Mouse (Mus musculus): ENCODE data around the gene Rbfox3. TPM values are rescaled to one million over a fixed set of nuclear protein-coding genes. Genes with fewer than 3 reads are reported as not detected.

The Rbfox3 gene
- total and polyA plus RNA-seq, 3 experiments = 0.16 TPM; not detected in 2

DNA sequence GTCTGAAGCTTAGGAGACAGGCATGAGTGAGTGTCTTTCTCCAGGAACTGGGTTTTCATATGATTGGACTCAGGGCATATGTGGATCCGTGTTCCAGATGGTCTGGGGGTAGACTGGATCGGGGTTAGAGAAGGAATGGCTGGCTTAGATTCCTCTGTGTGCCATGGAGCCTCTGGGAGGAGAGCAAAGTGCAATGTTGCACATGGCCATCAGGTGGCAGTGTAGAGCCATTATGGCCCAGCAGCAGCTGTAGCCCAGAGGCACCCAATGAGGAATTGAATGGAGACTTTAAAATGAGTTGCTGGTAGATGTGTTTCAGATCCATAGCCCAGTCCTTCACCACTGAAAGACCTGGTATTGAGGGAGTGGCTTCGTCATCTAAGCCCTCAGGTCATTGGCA is 465.6 kb downstream of the Rbfox3 start:
- no peak for TF ChIP-seq GATA1 (IDR thresholded peaks at IDR 0.05; ENCODE audit: borderline replicate concordance, low read length)
- TF ChIP-seq CTCF (IDR thresholded peaks at IDR 0.05; ENCODE audit: low read depth, low read length) = peak; percentile 93
- H3K9me3 ChIP-seq (replicated peaks) = peaks cover 8% of the 10 kb centered on the region
- H3K27me3 ChIP-seq (ENCODE audit: insufficient read depth, low read length) = peaks cover 4% of the 10 kb centered on the region; the same call in 1 of the 2 replicates
- no peaks in the 10 kb centered on the region for H3K36me3 ChIP-seq (replicated peaks)
- peak; percentile 57 for DNase-seq (ENCODE audit: low spot score)
- no peak; the same call in 1 of the 2 replicates for ATAC-seq (ENCODE audit: extremely low read depth, insufficient number of reproducible peaks, low FRiP score, poor library complexity, severe bottlenecking)
- H3K4me1 ChIP-seq (ENCODE audit: insufficient read depth, low read depth, low read length) = no peaks in the 10 kb centered on the region
- H3K4me3 ChIP-seq (ENCODE audit: low read depth, low read length) = no peak overlapping the region

DNA sequence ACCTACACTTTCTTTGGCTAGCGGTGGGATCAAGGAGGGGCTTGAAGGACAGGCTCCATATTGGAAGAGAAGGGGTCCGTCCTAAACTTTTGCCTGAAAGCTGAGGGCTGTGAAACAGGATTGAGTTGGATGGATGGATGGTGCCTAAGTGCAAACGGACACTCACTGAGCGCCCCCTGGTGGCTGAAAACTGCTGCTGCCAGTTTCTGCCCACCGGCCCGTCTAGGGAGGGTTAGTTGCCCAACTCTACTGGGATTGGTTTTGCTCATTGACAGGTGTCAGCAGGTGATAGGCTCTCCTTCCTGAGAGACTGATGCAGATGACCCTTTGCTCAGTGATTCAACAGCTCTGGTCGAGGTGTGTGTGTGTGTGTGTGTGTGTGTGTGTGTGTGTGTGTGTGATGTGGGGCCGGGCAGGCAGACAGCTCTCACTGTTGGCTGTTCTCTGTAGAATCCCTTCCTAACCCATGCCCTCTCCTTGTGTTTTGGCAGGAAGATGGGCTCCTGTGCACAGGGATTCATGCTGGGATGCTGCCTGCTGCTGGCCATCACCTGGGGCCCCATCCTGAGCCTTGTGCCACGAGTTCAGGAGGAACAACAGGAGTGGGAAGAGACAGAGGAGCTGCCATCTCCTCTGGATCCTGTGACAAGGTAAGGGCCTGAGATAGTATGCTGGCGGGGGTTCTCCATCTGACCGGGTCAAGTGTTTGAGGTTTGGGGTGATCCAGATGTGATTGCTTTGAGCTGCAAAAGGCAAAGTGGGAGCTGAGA is 468.0 kb downstream of the Rbfox3 start:
- DNase-seq (ENCODE audit: low spot score) (no peak), ATAC-seq (ENCODE audit: extremely low read depth, insufficient number of reproducible peaks, low FRiP score, poor library complexity, severe bottlenecking) (no peak)
- H3K36me3 ChIP-seq (replicated peaks) = no peaks in the 10 kb centered on the region
- no peak for TF ChIP-seq TAL1 (conservative IDR thresholded peaks at IDR 0.05; ENCODE audit: low read depth, low read length)
- no peak for TF ChIP-seq GATA2 (IDR thresholded peaks at IDR 0.05; ENCODE audit: borderline replicate concordance, low read depth, low read length)
- no peak for TF ChIP-seq GATA1 (IDR thresholded peaks at IDR 0.05; ENCODE audit: borderline replicate concordance, low read length)
- no peak for TF ChIP-seq POLR2AphosphoS5 (IDR thresholded peaks at IDR 0.05; ENCODE audit: insufficient replicate concordance, low read depth, low read length)
- peak; percentile 59; the same call in 1 of the 2 replicates for TF ChIP-seq CTCF (IDR thresholded peaks at IDR 0.05; ENCODE audit: low read depth, low read length)
- peaks cover 8% of the 10 kb centered on the region for H3K9me3 ChIP-seq (replicated peaks)
- peaks cover 4% of the 10 kb centered on the region; the same call in 1 of the 2 replicates for H3K27me3 ChIP-seq (ENCODE audit: insufficient read depth, low read length)
- no peaks in the 10 kb centered on the region for H3K4me1 ChIP-seq (ENCODE audit: insufficient read depth, low read depth, low read length)
- H3K4me3 ChIP-seq (ENCODE audit: low read depth, low read length) = no peak overlapping the region

DNA sequence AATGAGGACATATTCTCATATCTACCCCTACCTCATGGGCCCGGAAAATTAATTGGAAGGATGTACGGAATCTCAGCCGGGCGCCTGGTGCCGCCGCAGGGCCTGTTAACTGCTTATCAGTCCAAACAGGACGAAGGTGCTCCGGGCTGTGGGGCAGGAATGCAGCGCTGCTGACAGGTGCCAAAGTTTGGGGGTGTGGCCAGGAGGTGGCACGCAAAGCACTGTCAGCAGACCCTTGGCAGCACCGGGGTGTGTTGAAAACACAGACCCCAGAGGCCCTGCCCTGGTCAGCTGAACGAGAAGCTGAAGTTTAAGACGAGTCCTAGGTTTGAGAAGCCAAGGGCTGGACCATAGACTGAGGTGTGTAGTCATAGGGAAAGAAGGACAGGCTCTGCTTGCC is 468.7 kb downstream of the Rbfox3 start:
- H3K36me3 ChIP-seq (replicated peaks) = no peaks in the 10 kb centered on the region
- H3K27me3 ChIP-seq (ENCODE audit: insufficient read depth, low read length) = peaks cover 4% of the 10 kb centered on the region; the same call in 1 of the 2 replicates
- ATAC-seq (ENCODE audit: extremely low read depth, insufficient number of reproducible peaks, low FRiP score, poor library complexity, severe bottlenecking) = no peak
- peaks cover 8% of the 10 kb centered on the region for H3K9me3 ChIP-seq (replicated peaks)
- TF ChIP-seq GATA1 (IDR thresholded peaks at IDR 0.05; ENCODE audit: borderline replicate concordance, low read length) (no peak), POLR2AphosphoS5 (IDR thresholded peaks at IDR 0.05; ENCODE audit: insufficient replicate concordance, low read depth, low read length) (no peak), CTCF (IDR thresholded peaks at IDR 0.05; ENCODE audit: low read depth, low read length) (no peak), TAL1 (conservative IDR thresholded peaks at IDR 0.05; ENCODE audit: low read depth, low read length) (no peak), GATA2 (IDR thresholded peaks at IDR 0.05; ENCODE audit: borderline replicate concordance, low read depth, low read length) (no peak)
- DNase-seq (ENCODE audit: low spot score) = no peak
- H3K4me1 ChIP-seq (ENCODE audit: insufficient read depth, low read depth, low read length) = no peaks in the 10 kb centered on the region
- no peak overlapping the region for H3K4me3 ChIP-seq (ENCODE audit: low read depth, low read length)

Other genes starting within 250 kb of the Rbfox3 start
- not detected in 2 replicates for gene Enpp7, start 76.6 kb upstream of the Rbfox3 start, total RNA-seq (2014; fragmentation: Nextera tagmentation)
- gene Enpp7, start 76.6 kb upstream of the Rbfox3 start, total RNA-seq (2017) = 0.29 TPM in 1 of 2 replicates, not detected in the other
- not detected in 2 replicates for gene Enpp7, start 76.6 kb upstream of the Rbfox3 start, polyA plus RNA-seq (2012)
- not detected in 2 replicates for gene Cbx2, start 111.4 kb upstream of the Rbfox3 start, total RNA-seq (2014; fragmentation: Nextera tagmentation)
- 0.11 and 0.12 TPM in 2 replicates for gene Cbx2, start 111.4 kb upstream of the Rbfox3 start, total RNA-seq (2017)
- not detected in 2 replicates for gene Cbx2, start 111.4 kb upstream of the Rbfox3 start, polyA plus RNA-seq (2012)
- gene Cbx8, start 129.4 kb upstream of the Rbfox3 start, total RNA-seq (2014; fragmentation: Nextera tagmentation) = not detected in 2 replicates
- not detected in 2 replicates for gene Cbx8, start 129.4 kb upstream of the Rbfox3 start, total RNA-seq (2017)
- gene Cbx8, start 129.4 kb upstream of the Rbfox3 start, polyA plus RNA-seq (2012) = not detected in 2 replicates
- not detected in 2 replicates for gene Cbx4, start 174.6 kb upstream of the Rbfox3 start, total RNA-seq (2014; fragmentation: Nextera tagmentation)
- gene Cbx4, start 174.6 kb upstream of the Rbfox3 start, total RNA-seq (2017) = not detected in 2 replicates
- 0.03 and 0.08 TPM in 2 replicates for gene Cbx4, start 174.6 kb upstream of the Rbfox3 start, polyA plus RNA-seq (2012)

Data from G1E (cell line).